Mouse (Mus musculus): Measurements from ENCODE around the gene Serpinb9b. TPM values are rescaled to one million over a fixed set of nuclear protein-coding genes. Genes with fewer than 3 reads are reported as not detected.

Gene Serpinb9b
- polyA plus RNA-seq, 1 experiment from 2014 or later, result not detected

DNA sequence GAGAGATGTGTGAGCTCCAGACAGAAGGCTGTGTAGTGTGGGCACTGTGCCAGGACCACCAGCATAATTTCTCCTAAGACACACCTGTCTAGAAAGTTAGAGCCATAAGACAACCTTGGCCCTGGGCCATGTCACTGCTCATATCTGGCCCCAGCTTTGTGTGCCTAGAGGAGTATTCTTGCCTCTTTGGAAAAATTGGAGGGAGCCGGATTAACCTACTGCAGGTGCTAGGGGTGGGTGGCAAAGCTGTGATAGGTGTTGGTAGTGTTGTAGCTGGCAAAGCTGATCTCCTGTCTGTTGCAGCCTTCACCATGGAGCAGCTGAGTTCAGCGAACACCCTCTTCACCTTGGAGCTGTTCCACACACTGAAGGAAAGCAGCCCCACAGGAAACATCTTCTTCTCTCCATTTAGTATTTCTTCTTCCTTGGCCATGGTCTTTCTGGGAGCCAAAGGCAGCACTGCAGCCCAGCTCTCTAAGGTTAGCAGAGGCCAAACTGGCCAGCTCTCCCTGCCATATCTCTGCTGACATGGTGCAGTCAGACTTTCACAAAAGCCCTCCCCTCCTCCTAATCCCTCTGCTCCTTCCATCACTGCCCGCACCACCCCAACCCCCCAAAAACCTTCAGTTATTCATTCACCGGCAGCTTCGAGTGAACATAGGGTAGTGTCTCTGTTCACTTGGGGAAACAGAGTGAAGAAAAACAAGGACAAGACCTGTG lies 57.9 kb downstream of the Serpinb9b start:
- Histone ChIP-seq H3K4me2 (ENCODE audit: low read depth, low read length) (no peak overlapping the region), H3K4me1 (ENCODE audit: control insufficient read depth, insufficient read depth, low read length) (peaks cover 10% of the 10 kb centered on the region; the same call in 1 of the 2 replicates), H3K9ac (ENCODE audit: low read length) (no peak overlapping the region), H3K9me3 (replicated peaks; ENCODE audit: control insufficient read depth, low read length) (no peaks in the 10 kb centered on the region), H3K4me3 (replicated peaks; ENCODE audit: low read length) (no peak overlapping the region), H3K36me3 (ENCODE audit: control insufficient read depth, insufficient read depth, low read length) (no peaks in the 10 kb centered on the region), H3K27ac (ENCODE audit: low read length) (peak overlapping the region; percentile 37; the same call in 1 of the 2 replicates), H3K27me3 (ENCODE audit: control insufficient read depth, insufficient read depth, low read length) (no peaks in the 10 kb centered on the region)
- WGBS, result 35% methylated on average over 5 of the region's 5 CpGs
- peak; percentile 37; the same call in 1 of the 2 replicates for ATAC-seq (ENCODE audit: insufficient read depth, low FRiP score)

DNA sequence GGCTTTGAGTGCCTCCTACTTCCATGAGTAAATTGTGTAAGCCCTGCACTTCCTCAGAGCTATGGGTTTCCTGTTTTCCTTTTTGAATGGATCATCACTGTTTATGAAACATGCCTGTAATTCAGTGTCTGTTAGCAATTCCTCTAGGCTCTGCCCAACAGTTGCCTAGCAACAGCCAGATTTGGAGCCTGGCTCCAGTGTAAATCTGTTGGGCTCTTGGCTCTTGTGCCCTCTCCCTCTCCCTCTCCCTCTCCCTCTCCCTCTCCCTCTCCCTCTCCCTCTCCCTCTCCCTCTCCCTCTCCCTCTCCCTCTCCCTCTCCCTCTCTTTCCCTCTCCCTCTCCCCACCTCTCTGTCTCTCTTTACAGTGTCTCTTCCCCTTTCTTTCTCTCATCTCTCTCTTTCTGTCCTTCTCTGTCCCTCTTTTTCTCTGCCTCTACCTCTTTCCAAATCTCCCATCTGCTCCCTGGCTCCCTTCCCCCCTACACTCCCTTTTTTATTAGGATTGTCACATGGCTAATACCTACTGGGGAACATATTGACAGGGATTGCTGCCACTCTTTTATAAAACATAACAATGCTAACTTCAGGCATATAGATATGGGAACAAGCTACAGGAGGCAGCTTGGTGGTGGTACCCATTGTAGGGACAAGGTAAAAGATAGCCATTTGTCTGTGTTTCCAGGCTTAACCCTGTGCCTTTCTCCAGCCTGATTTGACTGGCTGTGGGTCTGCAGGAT lies 58.6 kb downstream of the Serpinb9b start:
- H3K36me3 ChIP-seq (ENCODE audit: control insufficient read depth, insufficient read depth, low read length), result no peaks in the 10 kb centered on the region
- H3K9me3 ChIP-seq (replicated peaks; ENCODE audit: control insufficient read depth, low read length), result no peaks in the 10 kb centered on the region
- peak overlapping the region; percentile 37; the same call in 1 of the 2 replicates for H3K27ac ChIP-seq (ENCODE audit: low read length)
- peak; percentile 76 for ATAC-seq (ENCODE audit: insufficient read depth, low FRiP score)
- no peak overlapping the region for H3K9ac ChIP-seq (ENCODE audit: low read length)
- no peaks in the 10 kb centered on the region for H3K27me3 ChIP-seq (ENCODE audit: control insufficient read depth, insufficient read depth, low read length)
- peaks cover 10% of the 10 kb centered on the region; the same call in 1 of the 2 replicates for H3K4me1 ChIP-seq (ENCODE audit: control insufficient read depth, insufficient read depth, low read length)
- H3K4me3 ChIP-seq (replicated peaks; ENCODE audit: low read length), result no peak overlapping the region
- no peak overlapping the region for H3K4me2 ChIP-seq (ENCODE audit: low read depth, low read length)

DNA sequence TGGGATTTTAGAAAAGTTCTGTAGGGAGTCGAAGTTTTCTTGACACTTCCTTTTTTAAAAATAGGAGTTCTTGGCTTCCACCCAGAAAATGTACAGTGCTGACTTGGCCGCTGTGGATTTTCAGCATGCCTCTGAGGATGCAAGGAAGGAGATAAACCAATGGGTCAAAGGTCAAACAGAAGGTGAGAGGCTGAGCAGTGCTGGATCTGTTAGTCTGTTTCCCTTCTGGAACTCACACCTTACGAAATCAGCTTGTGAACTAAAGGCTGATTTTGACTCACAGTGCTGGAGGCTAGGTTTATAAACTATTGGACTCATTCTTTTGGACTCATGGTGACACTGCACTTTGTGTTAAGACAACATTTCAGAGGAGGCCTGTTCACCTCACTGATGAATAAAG lies 62.4 kb downstream of the Serpinb9b start:
- 41% methylated on average over 3 of the region's 3 CpGs for WGBS
- Histone ChIP-seq H3K9ac (ENCODE audit: low read length) (no peak overlapping the region), H3K36me3 (ENCODE audit: control insufficient read depth, insufficient read depth, low read length) (no peaks in the 10 kb centered on the region), H3K9me3 (replicated peaks; ENCODE audit: control insufficient read depth, low read length) (no peaks in the 10 kb centered on the region), H3K27ac (ENCODE audit: low read length) (no peak overlapping the region), H3K4me2 (ENCODE audit: low read depth, low read length) (no peak overlapping the region), H3K27me3 (ENCODE audit: control insufficient read depth, insufficient read depth, low read length) (no peaks in the 10 kb centered on the region), H3K4me3 (replicated peaks; ENCODE audit: low read length) (no peak overlapping the region), H3K4me1 (ENCODE audit: control insufficient read depth, insufficient read depth, low read length) (peaks cover 10% of the 10 kb centered on the region; the same call in 1 of the 2 replicates)
- no peak for ATAC-seq (ENCODE audit: insufficient read depth, low FRiP score)

DNA sequence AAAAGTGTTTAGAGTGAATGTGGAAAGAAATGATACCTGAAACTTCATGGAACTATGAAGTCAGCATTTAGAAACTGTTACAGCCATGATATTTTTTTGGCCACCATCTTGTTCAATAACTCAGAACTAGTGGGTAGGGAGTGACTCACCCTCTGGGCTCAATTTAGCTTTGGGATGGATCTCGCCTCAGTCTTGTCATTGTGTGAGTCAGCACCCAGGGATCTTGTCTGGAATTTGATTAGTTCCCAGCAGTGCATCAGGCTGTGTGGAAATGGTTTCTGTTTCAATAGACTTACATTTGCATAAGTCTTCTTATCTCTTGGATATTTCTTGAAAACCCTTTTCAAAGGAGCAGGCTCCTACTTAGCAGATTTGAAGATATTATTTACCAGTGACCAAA lies 63.3 kb downstream of the Serpinb9b start:
- H3K4me2 ChIP-seq (ENCODE audit: low read depth, low read length), result no peak overlapping the region
- 0 out of 2 replicates have a peak, but pooled peaks cover 4% of the 10 kb centered on the region for H3K4me1 ChIP-seq (ENCODE audit: control insufficient read depth, insufficient read depth, low read length)
- no peaks in the 10 kb centered on the region for H3K27me3 ChIP-seq (ENCODE audit: control insufficient read depth, insufficient read depth, low read length)
- no peak for ATAC-seq (ENCODE audit: insufficient read depth, low FRiP score)
- 78% methylated on average over 1 of the region's 1 CpGs for WGBS
- H3K9me3 ChIP-seq (replicated peaks; ENCODE audit: control insufficient read depth, low read length), result no peaks in the 10 kb centered on the region
- no peak overlapping the region for H3K4me3 ChIP-seq (replicated peaks; ENCODE audit: low read length)
- no peak overlapping the region for H3K27ac ChIP-seq (ENCODE audit: low read length)
- no peak overlapping the region for H3K9ac ChIP-seq (ENCODE audit: low read length)
- H3K36me3 ChIP-seq (ENCODE audit: control insufficient read depth, insufficient read depth, low read length), result no peaks in the 10 kb centered on the region

DNA sequence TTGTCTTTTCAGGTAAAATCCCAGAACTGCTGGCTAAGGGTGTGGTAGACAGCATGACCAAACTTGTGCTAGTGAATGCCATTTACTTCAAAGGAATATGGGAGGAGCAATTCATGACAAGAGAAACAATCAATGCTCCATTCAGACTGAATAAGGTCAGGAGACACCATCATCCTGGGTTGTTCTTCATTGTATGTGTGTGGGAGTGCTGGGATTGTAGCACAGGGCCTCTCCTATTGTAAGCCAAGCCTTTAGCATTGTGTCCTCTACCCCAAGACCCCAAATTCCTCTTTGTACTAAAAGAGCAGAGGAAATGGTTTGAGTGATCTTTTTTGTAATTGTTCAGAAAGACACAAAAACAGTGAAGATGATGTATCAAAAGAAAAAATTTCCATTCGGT lies 64.1 kb downstream of the Serpinb9b start:
- Histone ChIP-seq H3K9ac (ENCODE audit: low read length) (no peak overlapping the region), H3K27me3 (ENCODE audit: control insufficient read depth, insufficient read depth, low read length) (no peaks in the 10 kb centered on the region), H3K4me1 (ENCODE audit: control insufficient read depth, insufficient read depth, low read length) (0 out of 2 replicates have a peak, but pooled peaks cover 4% of the 10 kb centered on the region), H3K36me3 (ENCODE audit: control insufficient read depth, insufficient read depth, low read length) (no peaks in the 10 kb centered on the region), H3K9me3 (replicated peaks; ENCODE audit: control insufficient read depth, low read length) (no peaks in the 10 kb centered on the region), H3K27ac (ENCODE audit: low read length) (no peak overlapping the region), H3K4me2 (ENCODE audit: low read depth, low read length) (no peak overlapping the region), H3K4me3 (replicated peaks; ENCODE audit: low read length) (no peak overlapping the region)
- no peak for ATAC-seq (ENCODE audit: insufficient read depth, low FRiP score)
- WGBS, result 95% methylated on average over 1 of the region's 1 CpGs

Other genes starting within 250 kb of the Serpinb9b start
- 0.09 and 3.0 TPM in 2 replicates for gene Mylk4, start 243.5 kb upstream of the Serpinb9b start, polyA plus RNA-seq (2015; fragmentation: Nextera tagmentation; extraction: Ambion mirVana)
- gene Wrnip1, start 225.4 kb upstream of the Serpinb9b start, polyA plus RNA-seq (2015; fragmentation: Nextera tagmentation; extraction: Ambion mirVana), result 11.7 and 12.7 TPM in 2 replicates
- gene D930007J09Rik, start 224.6 kb upstream of the Serpinb9b start, polyA plus RNA-seq (2015; fragmentation: Nextera tagmentation; extraction: Ambion mirVana), result not detected in 2 replicates
- gene Serpinb1a, start 176.2 kb upstream of the Serpinb9b start, polyA plus RNA-seq (2015; fragmentation: Nextera tagmentation; extraction: Ambion mirVana), result 93.0 and 101 TPM in 2 replicates
- gene Serpinb1c, start 129.2 kb upstream of the Serpinb9b start, polyA plus RNA-seq (2015; fragmentation: Nextera tagmentation; extraction: Ambion mirVana), result not detected in 2 replicates
- gene Serpinb6b, start 62.2 kb upstream of the Serpinb9b start, polyA plus RNA-seq (2015; fragmentation: Nextera tagmentation; extraction: Ambion mirVana), result 4.5 and 4.8 TPM in 2 replicates
- gene Serpinb9, start 24.2 kb upstream of the Serpinb9b start, polyA plus RNA-seq (2015; fragmentation: Nextera tagmentation; extraction: Ambion mirVana), result 9.3 and 10.3 TPM in 2 replicates
- 0.96 and 2.2 TPM in 2 replicates for gene Serpinb1b, start 51.2 kb downstream of the Serpinb9b start, polyA plus RNA-seq (2015; fragmentation: Nextera tagmentation; extraction: Ambion mirVana)
- not detected in 2 replicates for gene Serpinb9c, start 132.3 kb downstream of the Serpinb9b start, polyA plus RNA-seq (2015; fragmentation: Nextera tagmentation; extraction: Ambion mirVana)
- not detected in 2 replicates for gene Serpinb9d, start 165.5 kb downstream of the Serpinb9b start, polyA plus RNA-seq (2015; fragmentation: Nextera tagmentation; extraction: Ambion mirVana)
- gene Serpinb9e, start 222.2 kb downstream of the Serpinb9b start, polyA plus RNA-seq (2015; fragmentation: Nextera tagmentation; extraction: Ambion mirVana), result not detected in 2 replicates